Comparison of ENCODE assay signal across 18 mouse cellular contexts in the genomic region with DNA sequence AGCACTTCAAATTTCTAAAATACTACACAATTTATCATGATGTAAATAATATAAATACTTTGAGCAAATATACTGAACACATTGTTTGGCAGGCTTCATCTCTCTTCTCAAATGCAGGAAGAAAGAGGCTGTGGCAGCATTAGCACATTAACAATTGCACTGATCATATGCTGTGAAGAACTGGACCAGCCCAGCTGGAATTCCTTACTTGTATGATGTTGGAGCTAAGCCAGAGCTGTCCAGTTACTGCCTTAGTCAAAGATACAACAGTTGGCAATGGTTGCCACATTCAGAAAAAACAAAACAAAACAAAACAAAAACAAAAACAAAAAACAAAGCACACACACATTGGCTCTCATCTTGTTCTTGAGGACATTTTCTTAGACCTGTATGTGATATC.
DNase-seq lines count a peak whose midpoint lies in the region; ATAC-seq and TF ChIP-seq lines count a peak whose summit lies in the region.
"Had no signal": no experiment of that assay in that cellular context is flagged by ENCODE, and none has a peak within 500 bp of the region (broad histone marks: within the 10 kb centered on the region; RNA-seq: fewer than 3 reads in every experiment).

No protein-coding gene starts in this region.

- no peak overlapping the region for H3K4me3 ChIP-seq in kidney, postnatal 0 days (replicated peaks; ENCODE audit: low read depth, low read length)
- H3K4me3 ChIP-seq in lung, embryonic 15.5 days: no peak overlapping the region
- H3K4me3 ChIP-seq: hindbrain, embryonic 10.5 days; liver, embryonic 13.5 days had no signal

- H3K9ac ChIP-seq in kidney, postnatal 0 days (ENCODE audit: low read depth, low read length): no peak overlapping the region
- no peak overlapping the region for H3K9ac ChIP-seq in lung, embryonic 15.5 days
- H3K9ac ChIP-seq: liver, embryonic 13.5 days had no signal

- ATAC-seq in kidney, postnatal 0 days (replicated peaks; ENCODE audit: low FRiP score, low read depth): no peak
- peak; percentile 42; the same call in 1 of the 2 replicates for ATAC-seq in lung, embryonic 15.5 days (ENCODE audit: borderline replicate concordance, extremely low read depth, low FRiP score, low TSS enrichment)
- ATAC-seq: intestine, postnatal 0 days had no signal

- no peak overlapping the region for H3K4me2 ChIP-seq in kidney, postnatal 0 days (ENCODE audit: low read length)
- H3K4me2 ChIP-seq in lung, embryonic 15.5 days: no peak overlapping the region
- H3K4me2 ChIP-seq: heart, embryonic 11.5 days; liver, embryonic 13.5 days had no signal

- no peaks in the 10 kb centered on the region for H3K4me1 ChIP-seq in kidney, postnatal 0 days (replicated peaks; ENCODE audit: insufficient read depth, low read length)
- 0 out of 2 replicates have a peak, but pooled peaks cover 3% of the 10 kb centered on the region for H3K4me1 ChIP-seq in lung, embryonic 15.5 days
- H3K4me1 ChIP-seq: liver, embryonic 13.5 days had no signal

- H3K9me3 ChIP-seq in kidney, postnatal 0 days (replicated peaks; ENCODE audit: low read length): no peaks in the 10 kb centered on the region
- H3K9me3 ChIP-seq in lung, embryonic 15.5 days: no peaks in the 10 kb centered on the region
- H3K9me3 ChIP-seq: hindbrain, embryonic 10.5 days; liver, embryonic 13.5 days had no signal

- no peak for TF ChIP-seq CTCF in kidney, postnatal 0 days (IDR thresholded peaks at IDR 0.05; ENCODE audit: low read depth)

- no peak overlapping the region for H3K27ac ChIP-seq in kidney, postnatal 0 days
- H3K27ac ChIP-seq in lung, embryonic 15.5 days: no peak overlapping the region
- H3K27ac ChIP-seq: hindbrain, embryonic 10.5 days; liver, embryonic 13.5 days; macrophage had no signal

- peak; percentile 16 for DNase-seq in kidney, postnatal 0 days (ENCODE audit: low spot score)
- no peak for DNase-seq in kidney, postnatal 25 days
- no peak for DNase-seq in lung, postnatal 14 days
- DNase-seq in 3T3-L1 (ENCODE audit: low read depth, low spot score) (peak; percentile 25), NIH3T3 (ENCODE audit: low read depth) (peak; percentile 52)
- DNase-seq in cerebellum, postnatal 14 days: no peak
- DNase-seq: adrenal gland, postnatal 14 days; cerebellum, adult 9-11 months; gastrocnemius, postnatal 10 days; kidney, postnatal 36 days; liver, embryonic 13.5 days; right cerebral cortex, postnatal 25 days; spleen, adult 18-20 months had no signal

- no peaks in the 10 kb centered on the region for H3K27me3 ChIP-seq in kidney, postnatal 0 days (ENCODE audit: insufficient read depth, low read length)
- H3K27me3 ChIP-seq in lung, embryonic 15.5 days: no peaks in the 10 kb centered on the region
- H3K27me3 ChIP-seq: liver, embryonic 13.5 days had no signal

- no peaks in the 10 kb centered on the region for H3K36me3 ChIP-seq in kidney, postnatal 0 days (ENCODE audit: insufficient read depth, low read length)
- H3K36me3 ChIP-seq in lung, embryonic 15.5 days: no peaks in the 10 kb centered on the region
- H3K36me3 ChIP-seq: hindbrain, embryonic 10.5 days; liver, embryonic 13.5 days had no signal

Comparison
In these comparisons a context has a peak if more than half of its experiments do, and no peak if none do; other contexts are left out.
1. DNase-seq: peak in kidney, postnatal 0 days (single experiment), 3T3-L1 (single experiment) and NIH3T3 (single experiment); none in kidney, postnatal 25 days (0 of 2), lung, postnatal 14 days (single experiment) and cerebellum, postnatal 14 days (0 of 2).